Mouse (Mus musculus) cerebellum, postnatal 4 days (tissue): ENCODE results near the gene Txn1.

Source experiments
- DNase-seq, 2 experiments: peaks; one replicate each; pipeline ENCODE4 v3.0.0; 2022; ENCODE audit warnings: low spot score in 2 of 2, mixed read lengths in 1 of 2

Gene Txn1

DNA sequence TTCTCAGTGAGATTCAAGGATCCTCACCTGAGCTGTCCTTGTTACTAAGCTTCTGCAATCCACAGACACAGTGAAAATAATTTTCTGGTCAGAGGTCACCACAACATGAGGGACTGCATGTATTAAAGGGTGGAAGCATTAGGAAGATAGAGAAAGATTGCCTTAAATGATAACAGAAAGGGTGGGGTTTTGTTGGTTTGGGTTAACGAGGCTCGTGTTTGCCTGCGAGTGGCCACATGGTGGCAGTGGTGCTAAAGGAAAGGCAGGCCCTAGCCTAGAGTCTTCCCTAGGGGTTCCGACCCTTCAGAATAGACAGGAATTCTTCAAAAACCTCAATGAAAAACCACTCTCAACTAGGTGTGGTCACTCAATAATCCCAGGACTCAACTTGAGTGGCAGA lies 55.0 kb downstream of the Txn1 start:
- DNase-seq = peak in 1 of 2 experiments; percentile 61

DNA sequence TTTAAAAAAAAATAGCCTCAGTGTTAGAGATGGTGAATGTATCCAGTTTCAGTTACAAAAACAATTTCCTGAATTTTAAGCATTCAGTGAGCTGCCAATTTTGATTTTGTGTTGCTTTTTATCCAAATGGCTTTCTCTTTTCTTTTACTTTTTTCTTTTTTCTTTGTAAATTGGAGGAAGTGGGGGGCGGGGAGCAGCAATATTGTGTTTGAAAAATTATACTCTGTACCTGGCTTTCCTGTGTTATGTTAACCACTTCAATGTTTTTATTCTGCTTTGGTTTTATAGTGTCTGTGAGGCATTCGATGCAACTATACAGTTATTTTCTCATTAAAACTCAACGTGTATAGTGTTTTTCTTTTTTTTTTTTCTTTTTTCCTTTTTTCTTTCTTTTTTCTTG lies 59.6 kb downstream of the Txn1 start:
- no peak for DNase-seq

DNA sequence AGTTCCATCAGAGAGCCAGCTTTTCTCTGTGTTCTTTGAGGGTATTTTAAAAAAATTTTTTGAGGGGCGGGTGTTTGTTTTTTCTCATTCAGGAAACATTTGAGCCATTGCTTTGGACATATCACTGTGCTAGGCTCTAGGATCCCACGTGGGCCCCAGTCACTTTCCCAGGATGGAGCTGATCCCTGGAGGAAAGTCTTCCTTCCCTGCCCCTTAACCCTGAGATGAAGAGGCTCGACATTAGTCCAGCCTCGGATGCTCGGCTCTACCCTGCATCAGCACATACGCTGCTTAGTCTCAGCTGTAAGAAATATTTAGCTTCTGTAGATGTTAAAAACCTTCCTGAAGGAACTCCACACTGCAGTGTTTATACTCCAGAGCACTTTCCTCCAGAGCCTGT lies 60.3 kb downstream of the Txn1 start:
- DNase-seq = no peak

DNA sequence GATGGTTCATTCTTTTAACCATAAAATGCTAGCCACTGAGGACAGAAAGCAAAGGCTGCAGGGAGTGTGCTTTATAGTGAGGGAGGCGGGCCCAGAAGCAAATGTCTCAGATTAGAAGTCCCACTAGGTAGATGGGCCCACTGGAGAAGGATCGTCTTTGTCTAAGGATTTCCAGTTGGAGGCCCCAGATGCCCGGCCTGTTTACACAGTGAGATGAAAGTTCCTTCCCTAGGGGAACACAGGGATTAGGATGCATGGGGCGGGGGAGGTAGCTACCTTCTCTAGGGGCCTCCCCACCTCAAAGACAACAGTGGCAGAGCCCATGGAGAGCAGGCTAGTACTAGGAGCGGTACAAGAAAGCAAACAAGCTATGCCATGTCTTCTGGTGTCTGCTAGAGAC lies 61.1 kb downstream of the Txn1 start:
- no peak for DNase-seq
